Mouse (Mus musculus): ENCODE measurements around the gene Tpp1. TPM values are rescaled to one million over a fixed set of nuclear protein-coding genes. Genes with fewer than 3 reads are reported as not detected.
"Not testable (repeated sequence)": the region's sequence is repeated elsewhere in the genome, so short reads cannot be mapped to it uniquely, and the experiment has no call there.

Gene Tpp1
- polyA plus RNA-seq, 1 experiment from 2014 or later = 57.9 TPM

DNA sequence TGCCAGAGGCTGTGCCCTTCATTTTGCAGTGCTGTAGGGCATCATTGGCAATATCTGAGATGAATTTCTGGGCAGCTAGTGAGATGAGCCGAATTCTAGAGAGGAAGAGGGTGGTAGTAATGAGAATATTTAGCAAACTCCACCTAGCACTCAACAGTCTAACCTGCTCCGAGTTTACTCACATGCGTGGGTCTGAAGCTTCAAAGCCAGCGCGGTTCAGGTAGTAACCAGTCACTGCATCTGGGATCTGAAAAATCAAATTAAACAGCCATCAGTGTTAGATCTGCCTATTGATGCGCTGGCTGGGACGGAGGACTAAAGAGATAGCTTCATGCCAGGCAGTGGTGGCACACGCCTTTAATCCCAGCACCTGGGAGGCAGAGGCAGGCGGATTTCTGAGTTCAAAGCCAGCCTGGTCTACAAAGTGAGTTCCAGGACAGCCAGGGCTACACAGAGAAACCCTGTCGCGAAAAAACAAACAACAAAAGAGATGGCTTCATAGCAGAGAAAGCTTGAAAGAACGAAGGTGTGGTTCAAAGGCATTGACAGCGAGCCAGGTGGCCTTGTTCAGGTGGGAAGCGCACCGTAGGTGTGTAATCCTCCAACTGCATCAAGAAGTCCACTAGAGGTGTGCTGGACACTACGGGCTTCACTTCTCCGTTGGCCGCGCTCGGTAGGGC is 8.6 kb downstream of the Tpp1 start:
- H3K4me2 ChIP-seq = peak overlapping the region; percentile 84
- H3K4me3 ChIP-seq (ENCODE audit: low read depth, low read length) = peak overlapping the region; percentile 70
- H3K9ac ChIP-seq (ENCODE audit: low read length) = peak overlapping the region; percentile 79
- not testable (repeated sequence) for H3K27ac ChIP-seq (ENCODE audit: low read depth, low read length); H3K9me3 ChIP-seq (ENCODE audit: control insufficient read depth, low read length); ATAC-seq (ENCODE audit: low FRiP score); H3K27me3 ChIP-seq (ENCODE audit: control insufficient read depth, insufficient read depth, low read length)
- WGBS = 35% methylated on average over 20 of the region's 20 CpGs
- peaks cover 14% of the 10 kb centered on the region for H3K36me3 ChIP-seq (ENCODE audit: control insufficient read depth, insufficient read depth, low read length)
- peaks cover 10% of the 10 kb centered on the region for H3K4me1 ChIP-seq (ENCODE audit: control insufficient read depth, insufficient read depth, low read length)
- peak; percentile 65 for DNase-seq (ENCODE audit: low spot score, missing footprints)

DNA sequence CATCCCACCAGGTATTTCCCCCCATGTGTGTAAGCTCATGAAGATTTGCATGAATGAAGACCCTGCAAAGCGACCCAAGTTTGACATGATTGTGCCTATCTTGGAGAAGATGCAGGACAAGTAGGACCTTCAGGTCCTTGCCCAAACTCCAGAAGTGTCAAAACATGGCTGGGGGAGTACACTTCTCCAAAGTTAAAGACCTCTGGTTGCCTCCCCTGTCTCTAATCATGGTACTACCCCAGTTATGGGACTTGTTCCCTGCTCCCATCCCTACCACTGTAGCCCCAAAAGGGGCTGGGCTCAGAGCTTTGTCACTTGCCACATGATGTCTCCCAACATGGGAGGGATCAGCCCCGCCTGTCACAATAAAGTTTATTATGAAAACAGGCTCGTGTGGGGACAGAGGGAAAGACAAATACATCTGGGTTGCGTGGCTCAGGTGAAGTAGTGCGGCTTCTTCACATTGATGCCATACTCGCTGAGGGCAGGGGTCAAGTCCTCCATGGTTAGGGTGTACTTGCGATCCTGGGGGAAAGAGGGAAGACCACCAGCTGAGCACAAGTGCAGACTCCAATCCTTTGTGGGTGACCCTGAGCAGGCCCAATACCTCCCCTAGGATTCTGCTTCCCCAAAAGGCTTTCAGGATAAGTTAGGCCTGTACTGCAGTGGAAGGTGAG is 9.4 kb downstream of the Tpp1 start:
- peaks cover 14% of the 10 kb centered on the region for H3K36me3 ChIP-seq (ENCODE audit: control insufficient read depth, insufficient read depth, low read length)
- peaks cover 15% of the 10 kb centered on the region for H3K4me1 ChIP-seq (ENCODE audit: control insufficient read depth, insufficient read depth, low read length)
- not testable (repeated sequence) for H3K27me3 ChIP-seq (ENCODE audit: control insufficient read depth, insufficient read depth, low read length); H3K27ac ChIP-seq (ENCODE audit: low read depth, low read length); H3K9me3 ChIP-seq (ENCODE audit: control insufficient read depth, low read length); H3K9ac ChIP-seq (ENCODE audit: low read length); H3K4me3 ChIP-seq (ENCODE audit: low read depth, low read length); H3K4me2 ChIP-seq; ATAC-seq (ENCODE audit: low FRiP score)
- DNase-seq (ENCODE audit: low spot score, missing footprints) = peak; percentile 80
- WGBS = 88% methylated on average over 7 of the region's 7 CpGs

DNA sequence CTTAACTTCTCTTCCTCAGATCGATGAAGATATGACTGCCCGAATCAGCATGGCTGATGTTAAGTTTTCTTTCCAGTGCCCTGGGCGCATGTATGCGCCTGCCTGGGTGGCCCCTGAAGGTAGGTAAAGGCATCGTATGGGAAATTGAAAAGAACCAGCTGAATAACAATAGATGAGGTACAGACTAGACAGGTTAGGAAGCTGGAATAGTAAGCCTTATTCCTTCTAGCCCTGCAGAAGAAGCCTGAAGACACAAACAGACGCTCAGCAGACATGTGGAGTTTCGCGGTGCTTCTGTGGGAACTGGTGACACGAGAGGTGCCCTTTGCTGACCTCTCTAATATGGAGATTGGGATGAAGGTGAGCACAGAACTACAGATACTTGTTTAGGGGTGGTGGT is 10.1 kb downstream of the Tpp1 start:
- Histone ChIP-seq H3K4me2 (no peak overlapping the region), H3K4me1 (ENCODE audit: control insufficient read depth, insufficient read depth, low read length) (peaks cover 21% of the 10 kb centered on the region), H3K36me3 (ENCODE audit: control insufficient read depth, insufficient read depth, low read length) (peaks cover 14% of the 10 kb centered on the region), H3K27ac (ENCODE audit: low read depth, low read length) (no peak overlapping the region), H3K9ac (ENCODE audit: low read length) (no peak overlapping the region), H3K9me3 (ENCODE audit: control insufficient read depth, low read length) (no peaks in the 10 kb centered on the region), H3K4me3 (ENCODE audit: low read depth, low read length) (no peak overlapping the region), H3K27me3 (ENCODE audit: control insufficient read depth, insufficient read depth, low read length) (no peaks in the 10 kb centered on the region)
- DNase-seq (ENCODE audit: low spot score, missing footprints) = peak; percentile 70
- no peak for ATAC-seq (ENCODE audit: low FRiP score)
- 93% methylated on average over 9 of the region's 9 CpGs for whole genome bisulfite sequencing

DNA sequence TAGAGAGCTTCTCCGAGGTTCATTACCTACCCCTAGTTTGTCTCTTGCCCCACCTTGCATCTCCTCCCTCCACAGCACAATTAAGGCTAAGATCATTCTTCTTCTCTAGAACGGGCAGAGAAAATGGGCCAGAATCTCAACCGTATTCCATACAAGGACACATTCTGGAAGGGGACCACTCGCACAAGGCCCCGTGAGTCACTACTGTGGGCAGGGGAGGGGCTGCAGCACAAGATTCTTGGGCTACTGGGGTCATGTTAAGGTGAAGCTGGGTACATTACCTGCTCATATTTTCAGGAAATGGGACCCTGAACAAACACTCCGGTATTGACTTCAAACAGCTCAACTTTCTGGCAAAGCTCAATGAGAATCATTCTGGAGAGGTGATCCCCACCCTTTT is 11.2 kb downstream of the Tpp1 start:
- Histone ChIP-seq H3K9ac (ENCODE audit: low read length) (no peak overlapping the region), H3K9me3 (ENCODE audit: control insufficient read depth, low read length) (no peaks in the 10 kb centered on the region), H3K4me2 (no peak overlapping the region), H3K36me3 (ENCODE audit: control insufficient read depth, insufficient read depth, low read length) (peaks cover 14% of the 10 kb centered on the region), H3K4me1 (ENCODE audit: control insufficient read depth, insufficient read depth, low read length) (peaks cover 21% of the 10 kb centered on the region), H3K4me3 (ENCODE audit: low read depth, low read length) (no peak overlapping the region), H3K27me3 (ENCODE audit: control insufficient read depth, insufficient read depth, low read length) (no peaks in the 10 kb centered on the region), H3K27ac (ENCODE audit: low read depth, low read length) (no peak overlapping the region)
- DNase-seq (ENCODE audit: low spot score, missing footprints) = no peak
- no peak for ATAC-seq (ENCODE audit: low FRiP score)
- WGBS = 89% methylated on average over 6 of the region's 6 CpGs

DNA sequence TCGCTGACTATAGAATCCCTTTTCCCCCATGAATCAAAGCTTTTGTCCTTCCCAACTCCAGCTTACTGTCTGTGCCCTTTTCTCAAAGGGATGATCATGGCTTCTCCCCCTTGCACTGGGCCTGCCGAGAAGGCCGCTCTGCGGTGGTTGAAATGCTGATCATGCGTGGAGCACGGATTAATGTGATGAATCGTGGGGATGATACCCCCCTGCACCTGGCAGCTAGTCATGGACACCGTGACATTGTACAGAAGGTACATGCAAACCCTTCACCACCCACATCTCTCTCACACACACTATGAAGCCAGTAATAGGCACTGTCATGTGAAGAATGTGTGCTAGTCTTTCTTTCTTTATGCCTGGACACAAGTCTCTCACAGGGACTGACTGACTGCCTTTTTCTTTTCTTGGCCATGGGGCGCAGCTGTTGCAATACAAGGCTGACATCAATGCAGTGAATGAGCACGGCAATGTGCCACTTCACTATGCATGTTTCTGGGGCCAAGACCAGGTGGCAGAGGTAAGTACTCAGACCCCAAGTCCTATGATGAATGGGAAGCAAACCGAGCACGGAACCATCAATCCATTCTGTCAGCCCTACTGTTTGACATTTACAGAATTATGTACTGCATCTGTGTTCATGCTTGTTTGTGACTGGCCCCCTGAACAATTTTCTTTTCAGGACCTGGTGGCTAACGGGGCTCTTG is 11.8 kb downstream of the Tpp1 start:
- Histone ChIP-seq H3K4me2 (no peak overlapping the region), H3K27ac (ENCODE audit: low read depth, low read length) (no peak overlapping the region), H3K36me3 (ENCODE audit: control insufficient read depth, insufficient read depth, low read length) (peaks cover 14% of the 10 kb centered on the region), H3K9ac (ENCODE audit: low read length) (no peak overlapping the region), H3K4me3 (ENCODE audit: low read depth, low read length) (no peak overlapping the region), H3K27me3 (ENCODE audit: control insufficient read depth, insufficient read depth, low read length) (no peaks in the 10 kb centered on the region), H3K4me1 (ENCODE audit: control insufficient read depth, insufficient read depth, low read length) (peaks cover 26% of the 10 kb centered on the region), H3K9me3 (ENCODE audit: control insufficient read depth, low read length) (no peaks in the 10 kb centered on the region)
- WGBS = 90% methylated on average over 13 of the region's 13 CpGs
- no peak for ATAC-seq (ENCODE audit: low FRiP score)
- DNase-seq (ENCODE audit: low spot score, missing footprints) = peak; percentile 73

DNA sequence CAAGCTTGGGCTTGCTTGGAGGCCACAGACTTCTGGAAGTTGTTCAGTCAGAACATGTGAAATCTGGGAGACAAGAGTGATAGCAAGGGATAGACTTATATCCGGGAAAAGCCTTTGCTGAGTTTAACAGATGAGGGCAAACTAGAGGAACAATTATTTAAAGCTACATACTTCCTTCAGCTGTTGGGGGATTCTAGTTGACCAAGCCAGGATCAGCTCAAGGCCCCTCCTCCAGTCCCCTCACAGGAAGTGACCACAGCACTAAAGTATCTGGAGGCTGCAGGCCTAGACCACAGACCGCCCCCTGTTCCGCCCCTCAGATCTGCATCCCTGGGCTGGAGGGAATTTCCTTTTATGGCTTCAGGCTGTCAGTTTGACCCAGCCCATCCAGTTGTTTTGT is 13.1 kb downstream of the Tpp1 start:
- no peak for ATAC-seq (ENCODE audit: low FRiP score)
- H3K27ac ChIP-seq (ENCODE audit: low read depth, low read length) = no peak overlapping the region
- peak; percentile 88 for DNase-seq (ENCODE audit: low spot score, missing footprints)
- H3K4me2 ChIP-seq = no peak overlapping the region
- WGBS = 25% methylated on average over 3 of the region's 3 CpGs
- H3K4me1 ChIP-seq (ENCODE audit: control insufficient read depth, insufficient read depth, low read length) = peaks cover 22% of the 10 kb centered on the region; the same call in 1 of the 2 replicates
- H3K9me3 ChIP-seq (ENCODE audit: control insufficient read depth, low read length) = no peaks in the 10 kb centered on the region
- H3K9ac ChIP-seq (ENCODE audit: low read length) = no peak overlapping the region
- no peak overlapping the region for H3K4me3 ChIP-seq (ENCODE audit: low read depth, low read length)
- H3K27me3 ChIP-seq (ENCODE audit: control insufficient read depth, insufficient read depth, low read length) = no peaks in the 10 kb centered on the region
- H3K36me3 ChIP-seq (ENCODE audit: control insufficient read depth, insufficient read depth, low read length) = peaks cover 19% of the 10 kb centered on the region

DNA sequence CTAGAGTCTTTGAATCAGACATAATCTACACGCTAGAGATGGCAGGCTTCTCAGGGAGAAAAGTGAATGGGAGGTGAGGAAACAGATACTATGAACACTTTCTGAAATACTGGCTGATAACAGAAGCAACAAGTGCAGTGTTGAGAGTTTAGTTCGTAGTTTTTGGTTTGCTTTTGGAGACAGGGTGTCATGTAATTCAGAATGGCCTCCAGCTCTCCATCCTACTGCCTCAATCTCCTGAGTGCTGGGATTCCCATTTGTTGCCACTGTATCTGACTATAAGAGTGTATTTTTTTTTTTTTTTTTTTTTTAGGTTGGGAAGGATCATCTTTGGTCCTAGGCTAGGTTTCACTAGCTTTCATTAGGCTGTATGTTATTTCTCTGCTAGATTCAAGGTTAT is 13.7 kb downstream of the Tpp1 start:
- H3K9ac ChIP-seq (ENCODE audit: low read length) = no peak overlapping the region
- H3K36me3 ChIP-seq (ENCODE audit: control insufficient read depth, insufficient read depth, low read length) = peaks cover 26% of the 10 kb centered on the region
- no peak overlapping the region for H3K4me3 ChIP-seq (ENCODE audit: low read depth, low read length)
- H3K27me3 ChIP-seq (ENCODE audit: control insufficient read depth, insufficient read depth, low read length) = no peaks in the 10 kb centered on the region
- H3K4me2 ChIP-seq = no peak overlapping the region
- H3K4me1 ChIP-seq (ENCODE audit: control insufficient read depth, insufficient read depth, low read length) = peaks cover 22% of the 10 kb centered on the region; the same call in 1 of the 2 replicates
- 86% methylated on average over 2 of the region's 2 CpGs for WGBS
- no peaks in the 10 kb centered on the region for H3K9me3 ChIP-seq (ENCODE audit: control insufficient read depth, low read length)
- no peak overlapping the region for H3K27ac ChIP-seq (ENCODE audit: low read depth, low read length)
- peak; percentile 64 for DNase-seq (ENCODE audit: low spot score, missing footprints)
- ATAC-seq (ENCODE audit: low FRiP score) = no peak

DNA sequence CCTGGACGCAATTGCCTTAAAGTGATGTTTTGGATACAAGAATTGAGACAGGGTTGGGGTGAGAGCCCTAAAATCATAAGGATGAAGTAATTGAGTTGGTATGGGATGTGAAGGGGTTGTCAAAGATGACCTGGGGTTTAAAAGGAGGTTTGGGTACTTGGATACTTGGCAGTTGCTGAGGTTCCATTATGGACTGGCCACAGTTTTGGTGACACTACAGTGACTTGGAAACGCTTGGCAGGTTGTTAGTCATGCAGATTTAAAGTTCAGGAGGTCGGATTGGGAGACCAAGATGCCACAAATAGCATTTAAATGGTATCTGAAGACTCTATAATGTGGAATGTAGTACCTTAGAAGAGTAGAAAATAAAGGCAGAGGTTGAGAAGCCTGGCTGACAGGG is 14.4 kb downstream of the Tpp1 start:
- H3K27ac ChIP-seq (ENCODE audit: low read depth, low read length) = no peak overlapping the region
- peak overlapping the region; percentile 82 for H3K4me2 ChIP-seq
- H3K36me3 ChIP-seq (ENCODE audit: control insufficient read depth, insufficient read depth, low read length) = peaks cover 28% of the 10 kb centered on the region
- 29% methylated on average over 3 of the region's 3 CpGs for WGBS
- H3K4me3 ChIP-seq (ENCODE audit: low read depth, low read length) = peak overlapping the region; percentile 82
- ATAC-seq (ENCODE audit: low FRiP score) (no peak), DNase-seq (ENCODE audit: low spot score, missing footprints) (peak; percentile 83)
- H3K27me3 ChIP-seq (ENCODE audit: control insufficient read depth, insufficient read depth, low read length) = no peaks in the 10 kb centered on the region
- H3K9me3 ChIP-seq (ENCODE audit: control insufficient read depth, low read length) = no peaks in the 10 kb centered on the region
- H3K4me1 ChIP-seq (ENCODE audit: control insufficient read depth, insufficient read depth, low read length) = peaks cover 22% of the 10 kb centered on the region; the same call in 1 of the 2 replicates
- H3K9ac ChIP-seq (ENCODE audit: low read length) = peak overlapping the region; percentile 92; the same call in 1 of the 2 replicates

Measured in midbrain, embryonic 11.5 days (tissue).